Mouse (Mus musculus) forebrain, embryonic 13.5 days (tissue): ENCODE results near the gene Nxph4. TPM values are rescaled to one million over a fixed set of nuclear protein-coding genes. Genes with fewer than 3 reads are reported as not detected.
A peak's percentile ranks its signal among the peaks of the same experiment; 100 is the strongest.

ENCODE experiments used
- ATAC-seq: fragments of 200-750 bp; cut with Nextera tagmentation; 2 replicates; pipeline ENCODE4 v1.8.0; 2017
- H3K27ac ChIP-seq: fragments of 300-500 bp; sonication (generic); 2 replicates; pipeline ENCODE4 v1.5.1; 2015; ENCODE audit warnings: inconsistent platforms, mild to moderate bottlenecking, moderate library complexity
- H3K27me3 ChIP-seq: fragments of 300-500 bp; sonication (generic); 2 replicates; pipeline ENCODE4 v1.6.1; 2015; ENCODE audit warnings: mild to moderate bottlenecking, inconsistent platforms
- H3K36me3 ChIP-seq: fragments of 300-500 bp; sonication (generic); 2 replicates; pipeline ENCODE4 v1.6.1; 2015; ENCODE audit warnings: mild to moderate bottlenecking, inconsistent platforms; ENCODE audit not compliant: poor library complexity, severe bottlenecking
- H3K4me1 ChIP-seq: fragments of 300-500 bp; sonication (generic); 2 replicates; pipeline ENCODE4 v1.6.1; 2015; ENCODE audit warnings: inconsistent platforms
- H3K4me2 ChIP-seq: fragments of 300-500 bp; sonication (generic); 2 replicates; pipeline ENCODE4 v1.6.1; 2015; ENCODE audit warnings: inconsistent platforms, mild to moderate bottlenecking, moderate library complexity
- H3K4me3 ChIP-seq: fragments of 300-500 bp; sonication (generic); 2 replicates; pipeline ENCODE4 v1.5.1; 2015; ENCODE audit warnings: mild to moderate bottlenecking, inconsistent platforms
- H3K9ac ChIP-seq: fragments of 300-500 bp; sonication (generic); 2 replicates; pipeline ENCODE4 v1.6.1; 2015; ENCODE audit warnings: mild to moderate bottlenecking, inconsistent platforms
- H3K9me3 ChIP-seq: fragments of 300-500 bp; sonication (generic); replicated peaks from 2 replicates; pipeline ENCODE4 v1.6.1; 2016; ENCODE audit warnings: inconsistent platforms
- WGBS: fragments of 180-500 bp; shearing (Covaris S2); methylation state at CpG from one replicate; pipeline ENCODE4 v1.1.7; 2015; 5-methylcytosine and 5-hydroxymethylcytosine counted together
- polyA plus RNA-seq: library from polyadenylated mRNA; unstranded; fragments of >200 nt; fragmentation: Nextera tagmentation; extraction: Ambion mirVana; gene quantifications from 2 replicates; pipeline ENCODE4 v1.2.1, GENCODE M21; 2015

The Nxph4 gene
- polyA plus RNA-seq, 1 experiment from 2014 or later, result 36.8 TPM

GRCm38 (mm10) chr10:127566553-127567326 is 32.4 kb upstream of the Nxph4 start:
- Histone ChIP-seq H3K27ac (no peak overlapping the region), H3K9me3 (no peaks in the 10 kb centered on the region), H3K9ac (no peak overlapping the region), H3K4me1 (no peaks in the 10 kb centered on the region), H3K4me2 (no peak overlapping the region), H3K27me3 (no peaks in the 10 kb centered on the region), H3K36me3 (peaks cover 84% of the 10 kb centered on the region), H3K4me3 (no peak overlapping the region)
- WGBS, result 95% methylated on average over 28 of the region's 28 CpGs
- ATAC-seq, result no peak

DNA sequence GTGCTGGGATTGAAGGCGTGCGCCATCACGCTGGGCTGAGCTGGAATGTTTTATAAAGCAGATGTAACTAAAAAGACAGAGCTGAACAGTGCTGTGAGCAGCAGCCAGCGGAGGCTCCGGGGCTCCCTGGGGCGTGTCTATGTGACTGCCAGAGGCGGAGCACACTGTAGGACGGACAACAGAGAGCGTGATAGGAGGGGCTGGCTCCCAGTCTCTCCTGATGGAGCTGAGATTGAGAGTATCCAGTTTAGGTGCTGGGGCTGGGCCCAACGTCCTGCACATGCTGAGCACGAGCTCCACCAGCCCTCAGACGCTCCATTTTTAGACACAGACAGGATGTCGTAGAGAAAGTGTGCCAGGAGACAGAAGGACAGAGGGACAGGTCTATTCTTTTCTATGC is 29.9 kb upstream of the Nxph4 start:
- Histone ChIP-seq H3K36me3 (peaks cover 93% of the 10 kb centered on the region), H3K9ac (no peak overlapping the region)

DNA sequence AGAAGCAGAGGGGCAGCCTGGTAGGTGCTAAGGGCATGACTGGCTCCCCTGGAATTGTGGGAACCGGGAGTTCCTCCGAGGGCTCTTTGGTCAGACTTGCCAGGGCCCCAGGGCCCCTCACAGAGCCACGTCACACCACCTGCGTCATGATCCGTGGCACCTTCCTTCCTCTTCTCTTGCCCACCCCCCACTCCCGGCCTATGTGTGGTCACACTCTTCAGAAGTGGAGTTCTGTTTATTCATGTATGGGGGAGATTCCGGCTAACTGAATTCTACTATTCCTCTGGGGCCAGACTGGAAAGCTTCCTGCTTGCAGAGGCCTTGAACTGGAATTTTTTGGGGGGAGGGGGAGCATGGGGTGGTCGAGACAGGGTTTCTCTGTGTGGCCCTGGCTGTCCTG is 29.5 kb upstream of the Nxph4 start:
- Histone ChIP-seq H3K9me3 (no peaks in the 10 kb centered on the region), H3K9ac (no peak overlapping the region), H3K36me3 (peaks cover 93% of the 10 kb centered on the region), H3K27me3 (no peaks in the 10 kb centered on the region), H3K4me1 (no peaks in the 10 kb centered on the region), H3K27ac (no peak overlapping the region), H3K4me2 (no peak overlapping the region), H3K4me3 (no peak overlapping the region)
- 87% methylated on average over 8 of the region's 8 CpGs for WGBS
- ATAC-seq, result no peak

More for the DNA sequence above, 29.9 kb upstream of the Nxph4 start:
- ATAC-seq, result no peak
- Histone ChIP-seq H3K4me3 (no peak overlapping the region), H3K4me2 (no peak overlapping the region), H3K4me1 (no peaks in the 10 kb centered on the region), H3K9me3 (no peaks in the 10 kb centered on the region), H3K27me3 (no peaks in the 10 kb centered on the region), H3K27ac (no peak overlapping the region)
- 68% methylated on average over 13 of the region's 13 CpGs for whole genome bisulfite sequencing

- H3K36me3 ChIP-seq, result peaks cover 96% of the 10 kb centered on the region
- ATAC-seq, result no peak
- no peak overlapping the region for H3K4me3 ChIP-seq
- no peaks in the 10 kb centered on the region for H3K27me3 ChIP-seq
- H3K27ac ChIP-seq, result no peak overlapping the region
- H3K4me2 ChIP-seq, result no peak overlapping the region
- no peaks in the 10 kb centered on the region for H3K9me3 ChIP-seq
- H3K4me1 ChIP-seq, result no peaks in the 10 kb centered on the region
- H3K9ac ChIP-seq, result no peak overlapping the region
These were observed 26.8 kb upstream of the Nxph4 start for GRCm38 (mm10) chr10:127561145-127561544.

GRCm38 (mm10) chr10:127557397-127557796 is 23.0 kb upstream of the Nxph4 start:
- no peak overlapping the region for H3K4me3 ChIP-seq
- H3K36me3 ChIP-seq, result peaks cover 100% of the 10 kb centered on the region
- H3K9ac ChIP-seq, result no peak overlapping the region
- ATAC-seq, result no peak
- H3K9me3 ChIP-seq, result no peaks in the 10 kb centered on the region
- no peak overlapping the region for H3K27ac ChIP-seq
- no peak overlapping the region for H3K4me2 ChIP-seq
- WGBS, result 92% methylated on average over 13 of the region's 13 CpGs
- no peaks in the 10 kb centered on the region for H3K27me3 ChIP-seq
- no peaks in the 10 kb centered on the region for H3K4me1 ChIP-seq

GRCm38 (mm10) chr10:127555703-127556102 is 21.3 kb upstream of the Nxph4 start:
- 70% methylated on average over 18 of the region's 18 CpGs for WGBS
- ATAC-seq, result no peak
- H3K27ac ChIP-seq, result no peak overlapping the region
- H3K36me3 ChIP-seq, result peaks cover 100% of the 10 kb centered on the region
- no peaks in the 10 kb centered on the region for H3K27me3 ChIP-seq
- H3K9me3 ChIP-seq, result no peaks in the 10 kb centered on the region
- H3K4me1 ChIP-seq, result no peaks in the 10 kb centered on the region
- H3K4me2 ChIP-seq, result no peak overlapping the region
- H3K9ac ChIP-seq, result no peak overlapping the region
- H3K4me3 ChIP-seq, result no peak overlapping the region

DNA sequence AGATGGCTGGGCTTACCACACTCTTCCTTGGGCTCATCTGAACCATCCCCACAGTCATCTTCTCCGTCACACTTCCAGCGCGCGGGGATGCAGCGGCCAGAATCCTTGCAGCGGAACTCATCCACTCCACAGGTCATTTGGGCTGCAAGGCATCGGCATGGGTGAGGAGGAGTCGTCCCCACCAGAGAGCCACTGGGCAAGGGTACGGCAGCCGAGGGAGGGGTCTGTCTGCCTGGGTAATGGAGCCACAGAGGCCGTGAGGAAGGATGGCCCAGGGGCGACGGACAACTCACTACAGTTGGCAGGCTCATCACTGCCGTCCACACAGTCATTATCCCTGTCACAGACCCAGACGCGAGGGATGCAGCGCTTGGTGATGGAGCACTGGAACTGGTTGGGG is 15.5 kb upstream of the Nxph4 start:
- Histone ChIP-seq H3K9me3 (no peaks in the 10 kb centered on the region), H3K4me3 (no peak overlapping the region), H3K4me2 (no peak overlapping the region), H3K27ac (no peak overlapping the region), H3K27me3 (no peaks in the 10 kb centered on the region), H3K9ac (no peak overlapping the region), H3K36me3 (peaks cover 100% of the 10 kb centered on the region), H3K4me1 (no peaks in the 10 kb centered on the region)
- WGBS, result 93% methylated on average over 17 of the region's 17 CpGs
- no peak for ATAC-seq

DNA sequence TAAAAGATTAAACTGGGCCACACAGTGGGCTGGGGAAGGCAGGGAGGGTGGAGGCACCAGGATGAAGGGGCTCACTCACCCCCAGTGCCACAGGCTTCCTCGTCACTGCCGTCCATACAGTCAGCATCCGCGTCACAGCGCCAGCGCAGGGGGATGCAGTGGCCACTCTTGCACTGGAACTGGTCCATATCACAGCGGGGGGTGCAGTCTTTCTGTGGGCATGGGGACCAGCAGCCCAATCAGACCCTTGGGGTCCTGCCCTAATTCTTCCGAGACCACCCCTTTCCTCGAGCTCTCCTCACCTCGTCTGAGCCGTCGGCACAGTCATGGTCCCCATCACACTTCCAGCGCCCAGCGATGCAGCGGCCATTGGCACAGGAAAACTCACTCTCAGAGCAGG is 13.9 kb upstream of the Nxph4 start:
- Histone ChIP-seq H3K27ac (no peak overlapping the region), H3K36me3 (peaks cover 100% of the 10 kb centered on the region), H3K4me2 (no peak overlapping the region), H3K9me3 (no peaks in the 10 kb centered on the region), H3K4me1 (no peaks in the 10 kb centered on the region), H3K9ac (no peak overlapping the region), H3K27me3 (no peaks in the 10 kb centered on the region), H3K4me3 (no peak overlapping the region)
- no peak for ATAC-seq
- 96% methylated on average over 15 of the region's 15 CpGs for WGBS

GRCm38 (mm10) chr10:127546505-127546904 is 12.1 kb upstream of the Nxph4 start:
- no peak for ATAC-seq
- WGBS, result 89% methylated on average over 7 of the region's 7 CpGs
- no peak overlapping the region for H3K4me2 ChIP-seq
- 0 out of 2 replicates have a peak, but pooled peaks cover 8% of the 10 kb centered on the region for H3K4me1 ChIP-seq
- H3K9ac ChIP-seq, result no peak overlapping the region
- no peaks in the 10 kb centered on the region for H3K9me3 ChIP-seq
- no peak overlapping the region for H3K4me3 ChIP-seq
- no peak overlapping the region for H3K27ac ChIP-seq
- peaks cover 100% of the 10 kb centered on the region for H3K36me3 ChIP-seq
- no peaks in the 10 kb centered on the region for H3K27me3 ChIP-seq

DNA sequence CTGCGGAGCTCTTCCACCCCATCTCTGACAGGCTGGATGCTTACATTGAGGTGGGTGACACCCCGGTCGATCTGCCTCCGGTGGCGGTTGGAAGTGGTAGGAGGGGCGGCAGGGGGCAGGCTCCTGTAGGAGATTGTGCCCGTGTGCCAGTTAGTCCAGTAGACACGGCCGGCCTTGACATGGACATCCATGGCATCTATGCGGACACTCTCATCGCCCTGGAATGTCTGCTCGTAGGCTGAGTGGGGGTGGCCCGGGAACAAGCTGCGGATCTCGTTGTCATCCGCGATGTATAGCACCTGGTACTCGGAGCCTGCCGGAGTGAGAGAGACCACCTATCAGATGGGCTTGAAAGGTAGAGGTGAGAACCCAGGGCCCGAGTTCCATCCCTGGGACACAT is 10.0 kb upstream of the Nxph4 start:
- no peaks in the 10 kb centered on the region for H3K9me3 ChIP-seq
- 96% methylated on average over 20 of the region's 20 CpGs for WGBS
- no peak overlapping the region for H3K27ac ChIP-seq
- no peak overlapping the region for H3K4me3 ChIP-seq
- H3K36me3 ChIP-seq, result peaks cover 100% of the 10 kb centered on the region
- 0 out of 2 replicates have a peak, but pooled peaks cover 8% of the 10 kb centered on the region for H3K4me1 ChIP-seq
- no peak overlapping the region for H3K4me2 ChIP-seq
- H3K9ac ChIP-seq, result no peak overlapping the region
- no peak for ATAC-seq
- H3K27me3 ChIP-seq, result no peaks in the 10 kb centered on the region

GRCm38 (mm10) chr10:127543916-127544315 is 9.6 kb upstream of the Nxph4 start:
- H3K36me3 ChIP-seq, result peaks cover 100% of the 10 kb centered on the region
- H3K4me1 ChIP-seq, result 0 out of 2 replicates have a peak, but pooled peaks cover 8% of the 10 kb centered on the region
- H3K4me3 ChIP-seq, result no peak overlapping the region
- no peak overlapping the region for H3K27ac ChIP-seq
- H3K27me3 ChIP-seq, result no peaks in the 10 kb centered on the region
- H3K9me3 ChIP-seq, result no peaks in the 10 kb centered on the region
- 92% methylated on average over 3 of the region's 3 CpGs for WGBS
- H3K9ac ChIP-seq, result no peak overlapping the region
- no peak for ATAC-seq
- H3K4me2 ChIP-seq, result no peak overlapping the region

- no peak overlapping the region for H3K4me2 ChIP-seq
- no peak overlapping the region for H3K4me3 ChIP-seq
- H3K9ac ChIP-seq, result no peak overlapping the region
- peaks cover 96% of the 10 kb centered on the region for H3K36me3 ChIP-seq
- H3K27ac ChIP-seq, result peak overlapping the region; percentile 31; the same call in 1 of the 2 replicates
- no peaks in the 10 kb centered on the region for H3K9me3 ChIP-seq
- H3K4me1 ChIP-seq, result peaks cover 9% of the 10 kb centered on the region; the same call in 1 of the 2 replicates
- no peaks in the 10 kb centered on the region for H3K27me3 ChIP-seq
- WGBS, result 41% methylated on average over 6 of the region's 6 CpGs
- ATAC-seq, result no peak
These were observed 8.4 kb upstream of the Nxph4 start for GRCm38 (mm10) chr10:127542720-127543119.

GRCm38 (mm10) chr10:127542084-127542483 is 7.7 kb upstream of the Nxph4 start:
- WGBS, result 70% methylated on average over 13 of the region's 13 CpGs
- H3K27ac ChIP-seq, result peak overlapping the region; percentile 31; the same call in 1 of the 2 replicates
- H3K9ac ChIP-seq, result no peak overlapping the region
- H3K4me1 ChIP-seq, result peaks cover 13% of the 10 kb centered on the region
- H3K27me3 ChIP-seq, result no peaks in the 10 kb centered on the region
- no peak overlapping the region for H3K4me2 ChIP-seq
- no peak for ATAC-seq
- no peak overlapping the region for H3K4me3 ChIP-seq
- H3K9me3 ChIP-seq, result no peaks in the 10 kb centered on the region
- H3K36me3 ChIP-seq, result peaks cover 89% of the 10 kb centered on the region
